Mouse (Mus musculus) small intestine, adult 2 months (tissue): ENCODE data around the gene Cep170. TPM values are rescaled to one million over a fixed set of nuclear protein-coding genes. Genes with fewer than 3 reads are reported as not detected.

Experiments
- H3K27ac ChIP-seq: fragments of 200-500 bp; 2 replicates; pipeline ENCODE4 v1.5.1; 2012; ENCODE audit warnings: low read depth, low read length, control low read depth, inconsistent platforms; ENCODE audit not compliant: insufficient read depth
- H3K27me3 ChIP-seq: fragments of 200-500 bp; 2 replicates; pipeline ENCODE4 v1.6.1; 2012; ENCODE audit warnings: mild to moderate bottlenecking, moderate library complexity, low read length, inconsistent platforms; ENCODE audit not compliant: control insufficient read depth, insufficient read depth
- H3K36me3 ChIP-seq: fragments of 200-500 bp; 2 replicates; pipeline ENCODE4 v1.6.1; 2012; ENCODE audit warnings: mild to moderate bottlenecking, low read length, control low read depth, inconsistent platforms; ENCODE audit not compliant: control insufficient read depth, insufficient read depth
- H3K4me1 ChIP-seq: fragments of 200-500 bp; 2 replicates; pipeline ENCODE4 v1.6.1; 2012; ENCODE audit warnings: low read length, inconsistent platforms, mixed read lengths; ENCODE audit not compliant: control insufficient read depth, insufficient read depth, insufficient read length
- H3K4me3 ChIP-seq: fragments of 200-500 bp; 2 replicates; pipeline ENCODE4 v1.5.1; 2012; ENCODE audit warnings: low read depth, mild to moderate bottlenecking, control low read depth, inconsistent platforms, low read length, moderate library complexity
- CTCF ChIP-seq: fragments of 200-500 bp; IDR thresholded peaks from 2 replicates; pipeline ENCODE4 v1.5.1; 2012; ENCODE audit warnings: low read depth, mild to moderate bottlenecking, control low read depth, inconsistent platforms, low read length, moderate library complexity, mixed read lengths; ENCODE audit not compliant: insufficient replicate concordance, insufficient read length; ENCODE audit errors: extremely low read depth
- POLR2A ChIP-seq: fragments of 200-500 bp; IDR thresholded peaks from 2 replicates; pipeline ENCODE4 v1.6.1; 2012; ENCODE audit warnings: low read depth, mild to moderate bottlenecking, control low read depth, inconsistent platforms, low read length, moderate library complexity
- WGBS: fragments of 180-500 bp; shearing (Covaris S2); methylation state at CpG from one replicate; pipeline ENCODE4 v1.1.7; 2018; 5-methylcytosine and 5-hydroxymethylcytosine counted together
- polyA plus RNA-seq: library from polyadenylated mRNA; depleted of rRNA; stranded (reverse); fragments of >200 nt; gene quantifications from 2 replicates; pipeline ENCODE4 v1.2.3, GENCODE M21; 2012

The Cep170 gene
- polyA plus RNA-seq, 1 experiment: 0.66 TPM

GRCm38 (mm10) chr1:176823889-176824288 is 10.0 kb upstream of the Cep170 start:
- 53% methylated on average over 8 of the region's 8 CpGs for WGBS
- peaks cover 2% of the 10 kb centered on the region; the same call in 1 of the 2 replicates for H3K4me1 ChIP-seq
- H3K27me3 ChIP-seq: no peaks in the 10 kb centered on the region
- no peaks in the 10 kb centered on the region for H3K36me3 ChIP-seq
- no peak overlapping the region for H3K4me3 ChIP-seq
- H3K27ac ChIP-seq: no peak overlapping the region; the same call in 1 of the 2 replicates
- TF ChIP-seq CTCF (no peak), POLR2A (no peak)

- H3K4me1 ChIP-seq: peaks cover 10% of the 10 kb centered on the region
- TF ChIP-seq POLR2A (no peak), CTCF (no peak)
- H3K27ac ChIP-seq: no peak overlapping the region
- H3K27me3 ChIP-seq: no peaks in the 10 kb centered on the region
- no peak overlapping the region for H3K4me3 ChIP-seq
- H3K36me3 ChIP-seq: no peaks in the 10 kb centered on the region
- WGBS: 92% methylated on average over 4 of the region's 4 CpGs
Measured at GRCm38 (mm10) chr1:176822949-176823348, 9.1 kb upstream of the Cep170 start.

- H3K4me3 ChIP-seq: no peak overlapping the region
- WGBS: 52% methylated on average over 1 of the region's 1 CpGs
- TF ChIP-seq CTCF (no peak), POLR2A (no peak)
Measured at GRCm38 (mm10) chr1:176821929-176822328, 8.1 kb upstream of the Cep170 start.

GRCm38 (mm10) chr1:176818763-176819162 is 4.9 kb upstream of the Cep170 start:
- H3K27ac ChIP-seq: peak overlapping the region; percentile 34
- peaks cover 12% of the 10 kb centered on the region for H3K4me1 ChIP-seq
- H3K36me3 ChIP-seq: no peaks in the 10 kb centered on the region
- TF ChIP-seq CTCF (no peak), POLR2A (no peak)
- no peaks in the 10 kb centered on the region for H3K27me3 ChIP-seq
- WGBS: 9% methylated on average over 6 of the region's 6 CpGs
- peak overlapping the region; percentile 1; the same call in 1 of the 2 replicates for H3K4me3 ChIP-seq

More at GRCm38 (mm10) chr1:176821929-176822328, 8.1 kb upstream of the Cep170 start:
- H3K27ac ChIP-seq: no peak overlapping the region
- H3K27me3 ChIP-seq: no peaks in the 10 kb centered on the region
- H3K4me1 ChIP-seq: peaks cover 12% of the 10 kb centered on the region
- H3K36me3 ChIP-seq: no peaks in the 10 kb centered on the region

- no peak overlapping the region for H3K4me3 ChIP-seq
- no peaks in the 10 kb centered on the region for H3K36me3 ChIP-seq
- 23% methylated on average over 2 of the region's 2 CpGs for WGBS
- TF ChIP-seq POLR2A (no peak), CTCF (no peak)
- H3K4me1 ChIP-seq: peaks cover 12% of the 10 kb centered on the region
- 0 out of 2 replicates have a peak, but pooled peaks cover 3% of the 10 kb centered on the region for H3K27me3 ChIP-seq
- peak overlapping the region; percentile 34 for H3K27ac ChIP-seq
Measured at GRCm38 (mm10) chr1:176818147-176818546, 4.3 kb upstream of the Cep170 start.

- Histone ChIP-seq H3K4me3 (no peak overlapping the region), H3K27me3 (0 out of 2 replicates have a peak, but pooled peaks cover 3% of the 10 kb centered on the region), H3K4me1 (peaks cover 12% of the 10 kb centered on the region), H3K36me3 (no peaks in the 10 kb centered on the region), H3K27ac (no peak overlapping the region)
- WGBS: 87% methylated on average over 4 of the region's 4 CpGs
- TF ChIP-seq POLR2A (no peak), CTCF (no peak)
Measured at GRCm38 (mm10) chr1:176816728-176817127, 2.9 kb upstream of the Cep170 start.

- Histone ChIP-seq H3K4me1 (peaks cover 12% of the 10 kb centered on the region), H3K36me3 (no peaks in the 10 kb centered on the region), H3K27ac (peak within 1 kb of the TSS; percentile 91), H3K4me3 (peak within 1 kb of the TSS; percentile 77), H3K27me3 (0 out of 2 replicates have a peak, but pooled peaks cover 3% of the 10 kb centered on the region)
- under 1% methylated on average over 25 of the region's 25 CpGs for whole genome bisulfite sequencing
- TF ChIP-seq POLR2A (peak; percentile 30; the same call in 1 of the 2 replicates), CTCF (no peak)
Measured at GRCm38 (mm10) chr1:176814591-176815062, 760 bp upstream of the Cep170 start, which contains the start of gene Sdccag8. Gene Sdccag8 (plus strand): TSS chr1:176814660.
